Mouse (Mus musculus): ENCODE measurements around the gene Kndc1. TPM values are rescaled to one million over a fixed set of nuclear protein-coding genes. Genes with fewer than 3 reads are reported as not detected.

Kndc1 gene
- not detected in 2 replicates for polyA plus RNA-seq (2011; ENCODE audit: insufficient read depth, insufficient read length, low replicate concordance, missing spikeins)

DNA sequence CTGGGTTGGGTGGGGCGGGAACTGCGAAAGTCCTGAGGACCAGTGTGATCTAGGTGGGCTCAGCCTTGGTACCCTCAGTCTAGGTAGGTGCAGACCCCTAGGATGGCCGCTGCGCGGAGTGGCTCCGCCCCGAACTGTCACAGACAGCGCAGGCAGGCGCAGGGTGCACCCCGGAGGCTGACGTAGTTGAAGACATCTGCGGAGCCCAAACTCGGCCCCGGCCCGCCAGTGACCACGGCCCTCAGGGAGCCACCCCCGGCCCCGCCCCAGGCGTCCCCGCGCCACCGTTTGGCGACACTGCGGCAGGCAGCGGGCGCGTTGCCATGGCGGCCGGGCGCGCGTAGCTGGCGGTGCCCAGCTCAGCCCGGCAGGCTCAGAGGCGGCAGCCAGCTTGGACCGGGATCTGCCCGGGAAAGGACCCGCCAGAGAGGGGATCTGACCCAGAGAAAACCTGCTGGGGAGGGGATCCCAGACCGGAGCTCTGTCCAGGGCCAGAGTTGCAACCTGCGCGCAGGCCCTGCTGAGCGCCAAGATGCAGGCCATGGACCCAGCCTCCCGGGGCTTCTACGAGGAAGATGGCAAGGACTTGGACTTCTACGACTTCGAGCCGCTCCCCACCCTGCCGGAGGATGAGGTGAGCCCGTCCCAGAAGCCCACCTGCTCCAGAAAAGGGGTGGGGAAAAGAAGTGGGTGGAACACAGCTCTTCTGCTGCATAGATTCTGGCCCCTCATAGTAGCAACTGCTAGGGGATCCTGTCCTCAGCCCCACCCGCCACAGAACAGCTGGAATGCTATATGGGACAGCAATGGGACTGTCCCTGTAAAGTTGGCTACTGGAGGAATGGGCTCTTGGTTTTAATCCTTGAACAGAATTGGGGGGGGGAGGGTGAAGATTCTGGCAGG lies at the start of gene Kndc1:
Kndc1 (plus strand) TSS at position 42 of the 903 bp plus-strand sequence.
- H3K4me3 ChIP-seq (replicated peaks; ENCODE audit: control insufficient read depth, low read depth, low read length): no peak within 1 kb of the TSS
- no peak within 1 kb of the TSS for H3K27ac ChIP-seq (ENCODE audit: control insufficient read depth, insufficient read depth, low read depth, low read length, poor library complexity)
- 2% methylated on average over 50 of the region's 50 CpGs for WGBS
- no peaks in the 10 kb centered on the region for H3K4me1 ChIP-seq (ENCODE audit: control insufficient read depth, insufficient read depth, low read length)
- TF ChIP-seq POLR2A (IDR thresholded peaks at IDR 0.05; ENCODE audit: borderline replicate concordance, control insufficient read depth, low read depth, low read length) (no peak), CTCF (IDR thresholded peaks at IDR 0.05; ENCODE audit: control insufficient read depth, insufficient read depth, low read length) (no peak)

DNA sequence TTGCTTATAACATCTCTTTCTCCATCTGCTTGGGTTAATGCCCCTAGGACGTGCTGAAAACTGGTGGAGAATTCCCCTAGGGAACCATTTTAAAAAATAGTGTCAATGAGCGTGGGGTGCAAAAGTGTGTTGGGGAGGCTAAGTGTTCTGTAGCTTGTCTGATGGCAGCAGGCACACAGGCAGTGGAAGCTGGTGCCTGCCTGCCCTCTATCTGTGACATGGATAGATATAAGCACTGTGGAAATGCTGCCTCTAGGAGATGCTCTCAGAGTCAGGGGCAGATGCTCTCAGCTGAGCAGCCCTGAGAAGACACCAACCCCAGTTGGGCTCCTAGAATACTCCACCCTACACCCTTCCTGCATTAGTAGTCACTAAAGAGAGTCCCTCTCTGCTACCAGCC lies 49.4 kb upstream of the Kndc1 start:
- TF ChIP-seq POLR2A (IDR thresholded peaks at IDR 0.05; ENCODE audit: borderline replicate concordance, control insufficient read depth, low read depth, low read length) (no peak), CTCF (IDR thresholded peaks at IDR 0.05; ENCODE audit: control insufficient read depth, insufficient read depth, low read length) (no peak)
- Histone ChIP-seq H3K4me3 (replicated peaks; ENCODE audit: control insufficient read depth, low read depth, low read length) (no peak overlapping the region), H3K27ac (ENCODE audit: control insufficient read depth, insufficient read depth, low read depth, low read length, poor library complexity) (no peak overlapping the region), H3K4me1 (ENCODE audit: control insufficient read depth, insufficient read depth, low read length) (no peaks in the 10 kb centered on the region)
- WGBS: 76% methylated on average over 2 of the region's 2 CpGs

DNA sequence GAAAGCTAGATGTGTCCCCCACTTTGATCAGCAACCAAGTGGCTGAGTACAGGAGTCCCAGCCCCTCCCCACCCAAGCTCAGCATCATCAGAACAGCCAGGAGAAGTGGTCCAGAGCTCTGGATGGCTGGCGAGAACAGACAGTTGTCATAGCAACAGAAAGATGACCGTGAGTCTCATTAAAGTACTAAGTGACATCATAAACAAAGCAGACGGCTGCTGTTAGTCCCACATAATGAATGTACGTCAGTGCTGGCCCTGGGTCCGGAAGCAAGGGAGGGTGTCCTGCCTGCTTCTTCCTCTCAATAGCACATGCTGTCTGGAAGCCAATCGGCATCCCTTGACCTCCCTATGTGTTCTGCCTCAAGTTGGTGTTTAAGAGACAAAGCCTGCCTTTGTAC lies 44.3 kb upstream of the Kndc1 start:
- no peaks in the 10 kb centered on the region for H3K4me1 ChIP-seq (ENCODE audit: control insufficient read depth, insufficient read depth, low read length)
- TF ChIP-seq CTCF (IDR thresholded peaks at IDR 0.05; ENCODE audit: control insufficient read depth, insufficient read depth, low read length) (no peak), POLR2A (IDR thresholded peaks at IDR 0.05; ENCODE audit: borderline replicate concordance, control insufficient read depth, low read depth, low read length) (no peak)
- H3K4me3 ChIP-seq (replicated peaks; ENCODE audit: control insufficient read depth, low read depth, low read length): no peak overlapping the region
- H3K27ac ChIP-seq (ENCODE audit: control insufficient read depth, insufficient read depth, low read depth, low read length, poor library complexity): no peak overlapping the region
- WGBS: 38% methylated on average over 6 of the region's 6 CpGs

DNA sequence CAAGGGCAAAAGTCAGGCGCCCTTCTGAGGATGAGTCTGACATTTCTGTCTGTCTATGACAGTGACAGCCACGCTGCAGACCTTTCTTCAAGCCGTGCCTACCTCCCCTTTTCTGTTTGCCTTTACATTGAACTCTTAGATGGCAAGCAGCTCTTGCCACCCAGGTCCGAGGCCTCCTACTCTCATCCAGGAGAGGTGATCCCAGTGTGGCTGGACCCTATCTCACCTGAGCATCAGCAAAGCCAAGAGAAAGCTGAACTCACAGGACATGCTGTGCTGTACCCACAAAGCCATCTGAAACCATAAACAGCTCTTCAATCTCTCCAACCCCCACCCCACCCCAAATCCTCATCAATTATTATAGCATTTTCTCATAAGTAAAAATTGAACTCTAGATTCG lies 43.8 kb upstream of the Kndc1 start:
- no peaks in the 10 kb centered on the region for H3K4me1 ChIP-seq (ENCODE audit: control insufficient read depth, insufficient read depth, low read length)
- WGBS: 62% methylated on average over 5 of the region's 5 CpGs
- no peak for TF ChIP-seq POLR2A (IDR thresholded peaks at IDR 0.05; ENCODE audit: borderline replicate concordance, control insufficient read depth, low read depth, low read length)
- TF ChIP-seq CTCF (IDR thresholded peaks at IDR 0.05; ENCODE audit: control insufficient read depth, insufficient read depth, low read length): no peak

DNA sequence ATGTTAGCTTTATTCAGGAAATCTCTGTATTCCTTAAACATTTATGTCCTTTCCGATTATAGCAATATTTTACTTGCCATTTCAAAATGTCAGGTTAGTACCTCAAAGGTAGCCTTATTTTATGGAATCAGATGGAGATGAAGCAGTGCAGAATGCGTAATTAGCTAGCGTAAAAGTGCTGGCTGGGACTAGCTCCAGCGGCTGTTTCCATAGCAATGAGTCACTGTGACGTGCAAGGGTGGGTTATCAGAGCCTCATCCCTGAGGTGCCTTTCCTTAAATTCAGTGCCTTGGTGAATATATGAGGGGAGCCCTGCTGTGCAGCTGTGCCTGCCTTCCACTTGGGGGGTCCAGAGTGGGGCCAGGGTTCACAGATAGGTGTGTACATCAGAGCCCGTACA lies 43.4 kb upstream of the Kndc1 start:
- Histone ChIP-seq H3K4me1 (ENCODE audit: control insufficient read depth, insufficient read depth, low read length) (no peaks in the 10 kb centered on the region), H3K4me3 (replicated peaks; ENCODE audit: control insufficient read depth, low read depth, low read length) (no peak overlapping the region), H3K27ac (ENCODE audit: control insufficient read depth, insufficient read depth, low read depth, low read length, poor library complexity) (no peak overlapping the region)
- 70% methylated on average over 6 of the region's 6 CpGs for WGBS
- TF ChIP-seq CTCF (IDR thresholded peaks at IDR 0.05; ENCODE audit: control insufficient read depth, insufficient read depth, low read length) (no peak), POLR2A (IDR thresholded peaks at IDR 0.05; ENCODE audit: borderline replicate concordance, control insufficient read depth, low read depth, low read length) (no peak)

More for the DNA sequence above, 43.8 kb upstream of the Kndc1 start:
- Histone ChIP-seq H3K27ac (ENCODE audit: control insufficient read depth, insufficient read depth, low read depth, low read length, poor library complexity) (no peak overlapping the region), H3K4me3 (replicated peaks; ENCODE audit: control insufficient read depth, low read depth, low read length) (no peak overlapping the region)

DNA sequence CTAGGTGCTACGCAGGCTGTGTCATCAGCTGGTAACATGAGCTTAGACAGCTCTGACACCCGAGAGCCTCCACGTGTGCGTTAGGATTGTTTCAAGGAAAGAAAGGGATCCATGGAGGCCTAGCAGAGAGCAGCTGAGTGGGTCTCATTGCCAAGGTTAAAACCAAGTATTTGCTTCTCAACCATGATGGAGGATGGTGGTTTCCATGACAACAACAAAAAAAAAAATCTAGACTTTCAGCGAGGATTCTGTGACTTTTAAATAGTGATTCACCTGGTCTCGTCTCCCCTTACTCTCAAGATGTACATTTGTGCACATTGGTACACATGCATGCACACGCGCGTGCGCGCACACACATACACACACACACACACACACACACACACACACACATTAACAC lies 39.2 kb upstream of the Kndc1 start:
- H3K27ac ChIP-seq (ENCODE audit: control insufficient read depth, insufficient read depth, low read depth, low read length, poor library complexity): no peak overlapping the region

DNA sequence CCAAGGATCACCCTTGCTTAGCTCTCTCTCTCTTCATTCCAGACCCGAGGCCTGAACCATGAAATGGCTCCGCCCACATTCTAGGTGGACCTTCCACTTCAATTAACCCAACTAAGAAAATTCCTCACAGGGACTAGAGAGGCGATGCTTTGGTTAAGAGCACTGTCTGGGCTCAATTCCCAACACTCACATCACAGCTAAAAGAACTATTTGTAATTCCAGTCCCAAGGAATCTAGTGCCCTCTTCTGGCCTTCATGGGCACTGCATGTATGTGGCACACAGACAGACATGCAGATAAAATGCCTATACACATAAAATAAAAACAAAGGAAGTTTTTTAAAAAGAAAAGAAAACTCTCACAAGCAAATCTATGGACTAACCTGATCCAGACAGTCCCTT lies 33.1 kb upstream of the Kndc1 start:
- whole genome bisulfite sequencing: 30% methylated on average over 3 of the region's 3 CpGs
- Histone ChIP-seq H3K4me1 (ENCODE audit: control insufficient read depth, insufficient read depth, low read length) (no peaks in the 10 kb centered on the region), H3K27ac (ENCODE audit: control insufficient read depth, insufficient read depth, low read depth, low read length, poor library complexity) (no peak overlapping the region), H3K4me3 (replicated peaks; ENCODE audit: control insufficient read depth, low read depth, low read length) (no peak overlapping the region)
- TF ChIP-seq CTCF (IDR thresholded peaks at IDR 0.05; ENCODE audit: control insufficient read depth, insufficient read depth, low read length) (0 out of 2 replicates have a peak, but pooled peaks have one; percentile 12), POLR2A (IDR thresholded peaks at IDR 0.05; ENCODE audit: borderline replicate concordance, control insufficient read depth, low read depth, low read length) (no peak)

More for the DNA sequence above, 39.2 kb upstream of the Kndc1 start:
- TF ChIP-seq CTCF (IDR thresholded peaks at IDR 0.05; ENCODE audit: control insufficient read depth, insufficient read depth, low read length): no peak
- no peak for TF ChIP-seq POLR2A (IDR thresholded peaks at IDR 0.05; ENCODE audit: borderline replicate concordance, control insufficient read depth, low read depth, low read length)
- H3K4me3 ChIP-seq (replicated peaks; ENCODE audit: control insufficient read depth, low read depth, low read length): no peak overlapping the region
- H3K4me1 ChIP-seq (ENCODE audit: control insufficient read depth, insufficient read depth, low read length): no peaks in the 10 kb centered on the region
- WGBS: 79% methylated on average over 11 of the region's 11 CpGs

DNA sequence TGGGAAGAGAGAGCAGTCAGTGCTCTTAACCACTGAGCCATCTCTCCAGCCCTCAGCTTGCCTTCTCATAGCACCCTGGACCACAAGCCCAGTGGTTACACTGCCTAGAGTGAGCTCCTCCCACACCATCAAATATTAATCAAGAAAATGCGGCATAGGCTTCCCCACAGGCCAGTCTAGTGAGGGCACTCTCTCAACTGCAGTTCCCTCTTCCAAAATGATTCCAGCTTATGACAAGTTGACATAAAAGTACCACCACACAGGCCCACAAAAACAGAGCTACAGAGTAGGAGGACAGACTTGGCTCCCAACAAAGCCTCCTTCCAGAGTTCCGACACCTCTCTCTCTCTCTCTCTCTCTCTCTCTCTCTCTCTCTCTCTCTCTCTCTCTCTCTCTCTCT lies 31.4 kb upstream of the Kndc1 start:
- H3K4me3 ChIP-seq (replicated peaks; ENCODE audit: control insufficient read depth, low read depth, low read length): no peak overlapping the region
- TF ChIP-seq POLR2A (IDR thresholded peaks at IDR 0.05; ENCODE audit: borderline replicate concordance, control insufficient read depth, low read depth, low read length) (no peak), CTCF (IDR thresholded peaks at IDR 0.05; ENCODE audit: control insufficient read depth, insufficient read depth, low read length) (no peak)
- H3K27ac ChIP-seq (ENCODE audit: control insufficient read depth, insufficient read depth, low read depth, low read length, poor library complexity): no peak overlapping the region
- H3K4me1 ChIP-seq (ENCODE audit: control insufficient read depth, insufficient read depth, low read length): no peaks in the 10 kb centered on the region
- 77% methylated on average over 2 of the region's 2 CpGs for WGBS

All from bone marrow, adult 2 months (tissue).